Mouse (Mus musculus) kidney, postnatal 25 days (tissue): ENCODE measurements around the gene Prkch.
A peak's percentile ranks its signal among the peaks of the same experiment; 100 is the strongest.

Source experiments
- DNase-seq, 2 experiments: peaks; one replicate each; pipeline ENCODE4 v3.0.0; 2021; ENCODE audit warnings: mixed read lengths in 2 of 2

Gene Prkch

DNA sequence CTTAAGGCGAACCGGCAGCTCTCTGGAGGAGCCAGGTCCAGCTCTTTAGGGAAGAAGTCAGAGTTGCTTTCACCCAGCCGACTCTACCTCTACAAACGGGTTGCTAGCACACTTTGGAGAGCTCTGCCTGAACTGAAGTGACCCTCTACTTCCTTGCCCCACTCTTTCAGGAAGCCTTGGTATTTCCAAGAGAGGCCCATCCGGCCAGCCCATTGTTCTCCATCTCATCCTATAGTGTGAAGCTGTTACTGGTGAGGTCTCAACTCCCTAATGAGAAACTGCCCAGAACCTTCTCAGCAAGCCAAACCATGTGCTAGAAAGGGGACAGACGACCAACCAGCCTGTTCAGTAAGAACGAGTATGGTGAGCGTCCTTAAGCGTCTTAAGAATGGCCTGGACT, 1.3 kb upstream of the Prkch start:
- peak; percentile 22 to 55 for DNase-seq

DNA sequence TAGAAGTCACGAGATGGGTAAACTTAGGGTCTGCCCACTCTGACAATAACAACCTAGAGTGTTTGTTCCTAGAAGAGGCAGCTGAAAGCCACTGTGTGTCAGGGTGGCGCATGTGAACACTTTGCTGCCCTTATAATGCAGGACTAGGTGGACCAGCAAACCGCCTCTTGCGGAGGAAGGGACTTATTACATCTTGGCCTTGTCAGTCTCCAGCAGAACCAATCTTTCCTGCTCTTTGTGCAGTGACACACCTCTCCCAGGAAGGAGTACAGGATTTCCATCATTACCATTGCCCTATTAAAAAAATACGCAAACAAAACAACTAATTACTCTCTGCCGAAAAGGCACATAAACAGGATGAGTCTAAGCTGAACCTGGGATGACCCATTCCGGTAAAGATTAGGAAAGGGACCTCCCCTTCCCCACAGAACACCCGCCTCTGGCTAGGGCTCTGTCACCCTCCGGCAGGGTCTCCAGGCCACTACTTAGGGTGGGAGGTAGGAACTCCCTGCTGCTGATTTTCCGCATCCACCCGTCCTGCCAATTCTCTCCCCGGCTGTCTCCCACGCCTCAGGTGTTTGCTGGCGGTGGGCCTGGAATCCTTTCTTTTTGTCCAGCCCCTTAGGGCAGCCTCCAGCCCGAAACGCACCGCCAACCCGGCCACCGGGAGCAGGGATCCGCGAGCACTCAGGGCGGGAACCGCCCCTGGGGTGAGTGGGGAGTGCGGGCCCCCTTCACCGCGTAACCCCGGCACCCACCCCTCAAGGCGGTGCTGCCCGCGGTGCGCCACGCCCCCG, 585 bp upstream of the Prkch start:
- DNase-seq = peak; percentile 47 to 70

DNA sequence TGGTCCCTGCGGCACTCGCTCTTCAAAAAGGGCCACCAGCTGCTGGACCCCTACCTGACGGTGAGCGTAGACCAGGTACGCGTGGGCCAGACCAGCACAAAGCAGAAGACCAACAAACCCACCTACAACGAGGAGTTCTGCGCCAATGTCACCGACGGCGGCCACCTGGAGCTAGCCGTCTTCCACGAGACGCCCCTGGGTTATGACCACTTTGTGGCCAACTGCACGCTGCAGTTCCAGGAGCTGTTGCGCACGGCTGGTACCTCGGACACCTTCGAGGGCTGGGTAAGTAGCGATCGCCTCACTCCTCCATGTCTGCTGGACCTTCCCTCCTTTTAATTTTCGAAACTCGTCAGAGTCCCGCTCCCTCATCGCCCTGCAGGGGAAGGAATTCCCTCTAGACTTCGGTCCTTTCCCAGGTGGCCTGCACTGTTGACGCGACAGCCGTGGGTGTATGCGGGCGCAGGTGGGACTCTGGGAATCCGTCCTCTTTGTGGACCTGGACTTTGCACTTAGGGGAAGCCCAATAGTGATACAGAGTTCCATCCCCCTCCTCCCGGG, 725 bp downstream of the Prkch start:
- DNase-seq = peak; percentile 27 to 44

DNA sequence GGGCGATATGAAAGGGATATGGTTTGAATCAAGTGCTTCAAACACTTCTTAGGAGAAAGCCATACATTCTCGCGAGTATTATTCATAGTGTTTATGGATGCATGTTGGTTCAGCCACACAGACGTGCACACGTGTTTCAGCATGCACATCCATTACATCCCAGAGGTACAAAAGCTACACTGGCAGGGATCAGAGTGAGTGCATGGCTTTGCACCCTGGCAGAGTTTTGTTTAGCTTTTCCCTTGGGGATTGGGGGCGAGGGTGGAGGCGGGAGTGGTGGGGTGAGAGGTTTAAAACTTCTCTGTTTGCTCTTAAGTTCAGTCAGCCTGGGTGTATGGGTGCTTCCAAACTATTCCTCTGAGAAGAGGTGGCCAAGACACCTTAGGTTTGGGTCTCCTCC, 1.3 kb downstream of the Prkch start:
- DNase-seq = no peak

DNA sequence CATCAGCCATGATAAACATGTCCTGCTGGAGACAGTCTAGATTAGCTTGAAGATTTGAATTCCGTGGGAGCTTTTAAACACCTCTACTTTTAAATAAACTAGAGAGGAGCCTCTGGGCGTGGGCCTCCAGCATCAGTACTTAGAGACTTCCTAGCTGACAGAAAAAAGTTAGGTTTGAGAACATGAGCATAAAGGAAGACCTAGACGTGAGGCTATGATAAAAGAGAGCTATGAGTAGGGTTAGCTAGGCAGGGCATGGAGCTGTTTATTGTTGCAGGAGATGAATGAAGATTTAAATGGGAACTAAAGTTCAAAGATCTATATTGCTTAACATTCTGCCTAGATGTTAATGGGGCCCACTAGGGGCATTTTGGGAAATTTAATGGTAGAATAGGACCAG, 2.7 kb downstream of the Prkch start:
- DNase-seq = no peak

DNA sequence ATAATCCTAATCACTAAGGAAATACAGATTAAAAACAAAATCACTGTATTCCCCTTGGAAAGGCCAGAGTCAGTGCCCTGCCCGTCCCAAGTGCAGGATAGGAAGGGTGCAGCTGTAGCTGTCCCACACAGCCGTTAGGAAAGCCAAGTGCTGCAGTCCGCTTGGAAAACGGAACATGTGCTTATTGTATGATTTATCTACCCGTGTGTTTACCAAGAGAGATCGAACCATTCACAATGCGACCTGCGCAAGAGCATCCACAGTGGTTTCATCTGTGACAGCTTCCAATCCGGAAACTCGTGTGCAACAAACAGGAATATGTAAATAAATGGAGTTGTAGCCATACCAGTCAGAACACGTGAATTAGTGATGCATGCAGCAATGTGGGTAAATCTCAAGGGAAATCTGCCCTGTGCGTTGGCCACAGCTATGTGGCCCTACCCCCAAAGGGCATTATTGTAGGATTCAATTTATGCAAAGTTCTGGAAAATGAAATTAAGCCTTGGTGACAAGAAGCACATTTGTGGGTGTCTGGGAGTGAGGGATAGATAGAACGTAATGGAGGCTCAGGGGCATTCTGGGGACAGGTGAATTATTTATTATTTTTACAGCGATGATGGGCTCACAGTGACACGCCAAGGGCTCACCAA, 6.2 kb downstream of the Prkch start:
- DNase-seq = peak in 1 of 2 experiments; percentile 45

DNA sequence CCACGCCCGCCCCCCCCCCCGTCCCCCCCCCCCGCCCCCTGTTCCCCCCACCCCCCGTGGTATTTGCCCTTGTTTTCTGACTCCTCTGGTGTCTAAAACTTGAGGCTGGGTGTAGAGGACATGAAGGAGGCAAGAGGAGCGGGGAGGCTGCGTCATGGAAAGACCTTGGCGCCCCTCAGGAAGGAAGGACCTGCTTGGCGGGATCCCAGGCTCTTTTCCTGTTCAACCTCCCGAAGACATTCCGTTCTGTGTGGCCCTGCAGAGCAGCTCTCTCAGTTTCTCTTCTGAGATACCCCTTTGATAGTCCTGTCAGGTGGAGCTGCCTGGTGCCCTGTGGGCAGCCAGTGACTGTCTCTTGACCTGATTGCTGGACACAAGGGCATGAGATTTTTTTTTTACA, 7.0 kb downstream of the Prkch start:
- DNase-seq = peak; percentile 81 to 92

DNA sequence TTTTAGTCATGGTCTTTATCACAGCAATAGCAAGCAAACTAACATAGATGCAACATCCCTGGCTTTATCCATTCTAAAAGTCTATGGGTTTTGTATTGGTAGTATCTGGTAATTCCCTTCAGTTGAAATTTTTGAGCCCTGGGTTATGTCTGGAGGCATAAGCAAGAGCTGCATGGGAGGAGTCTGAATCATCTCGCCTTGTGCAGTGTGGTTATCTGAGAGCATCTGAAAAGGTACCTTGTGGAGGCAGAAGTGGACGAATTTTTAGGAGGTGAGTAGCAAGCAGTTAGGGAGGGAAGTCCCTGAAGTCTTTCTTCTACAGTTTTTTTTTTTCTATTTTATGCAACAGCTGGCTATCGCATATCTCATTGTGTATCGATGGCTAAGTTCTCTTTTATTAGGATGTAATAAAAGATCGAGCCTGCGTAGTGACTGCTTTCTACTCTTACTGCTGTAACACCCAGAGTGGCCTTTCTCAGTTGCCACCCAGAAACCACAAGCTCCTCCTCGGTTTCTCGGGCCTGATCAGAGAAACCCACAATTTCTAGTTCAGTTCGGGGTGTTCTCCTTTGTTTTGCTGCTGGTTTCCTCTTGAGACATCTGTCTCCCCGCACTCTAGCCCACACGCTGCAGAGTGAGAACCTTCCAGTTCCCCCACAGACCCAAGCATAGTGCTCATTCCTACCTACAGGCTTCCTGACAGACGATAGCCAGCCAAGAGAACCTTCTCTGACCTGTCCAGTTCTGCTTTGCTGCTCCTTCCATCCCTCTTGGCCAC, 8.6 kb downstream of the Prkch start:
- DNase-seq = no peak

DNA sequence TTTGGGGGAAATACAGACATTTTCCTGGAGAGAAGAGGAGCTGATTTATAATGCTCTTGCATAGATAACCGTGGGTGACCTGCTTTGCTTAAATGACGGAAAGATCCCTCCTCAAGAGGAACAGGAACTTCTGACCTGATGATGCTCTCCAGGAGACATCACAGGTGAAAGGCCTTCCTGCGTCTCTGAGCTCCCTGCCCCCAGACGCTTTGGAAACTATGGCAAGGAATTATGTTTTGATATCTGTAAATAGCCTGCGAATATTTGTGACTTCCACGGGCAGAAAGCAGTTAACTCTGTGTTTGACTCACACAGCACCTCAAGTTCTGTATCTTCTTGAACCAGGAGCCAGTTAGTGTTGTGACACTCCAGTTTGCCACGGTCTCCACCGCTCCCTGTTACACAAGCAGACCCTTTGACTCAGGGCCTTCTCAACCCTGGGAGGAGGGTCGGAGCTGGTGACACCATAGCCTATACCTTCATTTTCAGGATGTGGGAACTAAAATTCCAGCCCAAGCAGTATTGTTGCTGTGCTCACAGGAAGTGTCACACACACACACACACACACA, 9.7 kb downstream of the Prkch start:
- no peak for DNase-seq

DNA sequence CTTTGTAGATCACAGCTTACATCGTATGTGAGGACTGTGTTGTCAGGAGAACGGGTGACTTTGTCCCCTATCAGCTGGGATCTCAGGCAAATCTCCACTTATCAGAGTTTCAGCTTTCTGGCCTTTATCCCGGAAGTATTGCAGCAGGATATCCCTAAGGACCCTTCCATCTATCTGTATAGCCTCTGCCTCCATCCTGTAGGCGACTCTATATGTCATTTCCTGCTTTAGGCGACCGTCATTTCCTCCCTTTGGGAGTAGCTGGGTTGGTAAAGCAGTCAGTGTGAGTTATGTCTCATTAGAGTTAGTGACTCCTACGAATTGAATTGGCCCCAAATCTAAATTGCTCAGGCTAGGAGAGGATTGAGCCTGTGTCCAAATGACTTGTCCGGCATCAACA, 10.6 kb downstream of the Prkch start:
- DNase-seq = no peak

DNA sequence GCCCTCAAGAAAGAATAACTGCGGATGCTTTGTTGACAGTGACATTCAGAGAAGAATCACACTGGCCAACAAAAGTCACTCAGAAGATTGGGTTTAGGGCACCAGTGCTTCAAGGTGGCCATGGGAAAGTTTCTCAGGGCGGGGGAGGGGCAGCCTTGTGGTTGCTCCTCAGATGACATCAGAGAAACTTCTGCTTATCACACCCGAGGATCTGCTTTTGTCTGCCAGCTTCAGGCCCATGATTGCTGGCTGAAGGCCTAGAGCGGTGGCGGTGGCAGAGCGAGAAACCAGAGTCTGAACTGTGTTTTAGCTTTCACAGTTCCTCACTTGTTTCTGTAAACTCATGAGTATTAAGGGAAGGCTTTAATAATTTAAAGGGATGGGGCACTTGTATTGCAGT, 13.6 kb downstream of the Prkch start:
- peak; percentile 67 to 68 for DNase-seq

DNA sequence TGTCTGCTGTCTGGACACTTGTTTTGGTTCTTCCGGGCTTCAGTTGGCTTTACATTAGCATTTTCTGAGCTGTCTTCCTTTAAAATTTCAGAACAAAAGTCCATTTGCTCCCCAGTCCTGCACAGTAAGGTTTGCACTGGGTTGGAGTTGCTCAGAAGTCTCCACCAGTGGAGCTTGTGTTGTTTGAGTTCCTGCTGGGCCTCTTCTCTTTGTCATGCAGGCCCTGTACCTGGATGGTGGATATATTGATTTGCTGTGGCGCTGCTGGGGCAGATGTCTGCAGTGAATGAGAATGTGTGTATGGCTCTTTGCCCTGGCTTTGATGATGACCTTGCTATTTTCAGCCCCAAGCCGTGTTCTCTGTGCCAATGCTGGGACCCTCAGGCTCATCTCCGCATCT, 15.9 kb downstream of the Prkch start:
- no peak for DNase-seq

DNA sequence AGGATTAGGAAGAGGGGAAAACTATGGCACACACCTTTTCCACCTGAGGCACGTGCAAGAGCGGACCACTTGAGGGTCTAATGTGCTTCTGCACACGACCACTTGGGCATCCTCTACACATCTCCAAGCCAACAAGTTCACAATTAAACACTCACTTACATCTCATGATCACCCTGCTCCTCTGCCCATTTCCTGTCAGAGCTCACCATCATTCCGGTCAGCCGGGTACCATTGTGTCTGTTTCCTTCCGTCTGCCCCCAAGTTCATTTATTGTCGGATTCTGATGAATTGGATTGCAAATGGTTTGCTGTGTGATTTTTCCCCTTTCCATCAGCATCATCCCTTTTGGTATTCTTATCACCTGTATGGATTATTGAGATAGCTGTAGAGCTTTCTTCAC, 18.4 kb downstream of the Prkch start:
- no peak for DNase-seq

DNA sequence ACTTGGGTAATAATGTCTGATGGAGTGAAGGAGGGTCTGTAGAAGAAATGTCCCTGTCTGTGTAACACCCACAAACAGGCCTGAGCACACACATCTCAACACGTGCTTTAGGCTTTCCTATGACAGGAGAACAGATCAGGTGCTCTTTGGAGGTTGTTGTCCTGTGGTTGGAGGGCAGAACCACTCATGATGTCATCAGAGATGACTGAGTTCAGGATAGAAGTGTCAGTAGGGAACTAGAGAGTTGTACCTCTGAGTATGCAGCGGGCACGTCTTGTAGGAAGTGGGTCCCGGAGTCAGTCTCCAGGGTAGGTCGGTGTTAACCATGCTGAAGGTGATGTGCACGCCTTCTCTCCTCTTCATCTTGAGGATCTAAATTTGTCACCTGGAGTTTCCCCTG, 19.1 kb downstream of the Prkch start:
- no peak for DNase-seq

DNA sequence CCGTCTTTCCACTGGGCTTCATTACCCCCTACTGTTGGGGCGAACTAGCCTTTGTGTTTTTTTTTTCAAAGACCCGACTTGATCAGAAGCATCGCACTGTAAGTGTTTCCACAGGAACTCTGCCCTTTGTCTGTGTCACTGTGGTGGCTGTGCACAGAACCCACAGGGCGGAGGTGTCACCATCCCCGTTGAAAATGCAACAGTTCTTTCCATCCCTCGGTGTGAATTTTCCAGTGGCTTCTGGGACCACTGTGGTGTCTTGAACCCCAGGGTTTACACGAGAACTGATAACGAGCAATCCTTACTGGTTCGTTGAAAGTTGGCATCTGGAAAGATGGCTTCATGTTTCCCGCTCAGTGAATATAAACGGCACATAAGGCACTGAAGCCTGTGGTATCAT, 20.2 kb downstream of the Prkch start:
- DNase-seq = no peak

DNA sequence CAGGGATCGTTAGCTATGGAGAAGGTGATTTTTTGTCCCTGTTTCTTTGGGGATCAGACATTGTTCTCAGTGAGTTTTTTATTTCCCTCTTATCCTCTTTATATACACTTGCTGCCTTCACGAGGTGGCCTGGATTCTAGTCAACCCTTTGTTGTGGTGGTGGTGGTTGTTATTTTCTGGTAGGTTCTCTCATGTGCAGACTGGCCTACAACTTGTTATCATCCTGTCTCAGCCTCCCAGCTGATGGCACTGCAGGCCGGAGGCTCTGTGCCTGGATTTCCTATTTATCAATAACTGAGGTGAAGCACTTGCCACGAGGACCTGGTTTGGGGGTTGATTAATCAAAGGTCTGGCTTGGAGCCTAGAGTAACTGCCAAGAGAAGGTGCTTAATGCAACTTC, 20.6 kb downstream of the Prkch start:
- DNase-seq = no peak

DNA sequence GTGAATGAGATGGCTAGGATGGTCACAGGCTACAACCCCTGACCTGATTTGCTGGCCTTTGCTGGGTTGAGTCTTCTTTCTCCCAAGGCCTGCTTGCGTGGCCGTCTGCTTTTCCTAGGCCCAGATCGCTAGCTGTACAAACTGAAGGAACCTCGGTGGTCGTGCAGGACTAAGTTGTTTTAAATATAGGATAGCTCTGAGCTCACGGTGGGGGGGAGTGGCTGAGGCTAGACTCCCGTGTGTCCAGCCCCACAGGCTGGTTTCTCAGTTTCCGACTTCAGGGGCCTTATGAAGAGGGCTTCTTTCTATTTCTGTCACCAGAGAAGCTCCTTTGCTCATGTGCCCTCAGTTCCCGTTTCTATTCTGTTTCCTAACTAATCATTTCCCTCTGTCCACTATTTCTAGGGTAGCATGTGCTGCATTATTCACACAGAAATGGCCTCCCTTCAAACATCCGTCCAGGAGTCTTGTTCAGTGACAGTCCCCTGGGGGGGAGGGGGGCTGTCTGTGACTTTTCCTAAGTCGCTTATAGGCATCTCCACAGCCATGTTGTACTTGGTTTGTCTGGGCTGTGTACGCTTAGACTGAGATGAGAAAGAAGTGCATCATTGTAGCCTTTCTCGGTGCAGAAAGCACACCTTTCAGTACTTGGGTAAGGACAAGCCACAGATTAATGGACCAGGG, 22.9 kb downstream of the Prkch start:
- DNase-seq = no peak

DNA sequence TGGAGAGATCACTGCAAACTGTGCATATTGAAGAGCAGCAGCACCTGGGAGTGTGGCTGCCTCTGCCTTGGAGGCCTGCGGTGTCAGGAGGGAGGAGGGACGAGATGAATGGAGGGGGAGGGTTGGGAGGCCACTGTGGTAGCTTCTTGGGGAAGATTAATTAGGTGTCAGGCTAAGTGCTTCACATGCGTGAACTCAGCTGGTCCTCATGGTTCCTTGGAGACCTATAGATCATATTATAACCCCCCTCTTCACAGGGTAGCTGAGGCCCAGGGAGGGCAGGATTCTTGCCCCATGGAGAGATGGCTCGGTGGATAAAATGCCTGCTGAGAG, 23.4 kb downstream of the Prkch start:
- DNase-seq = no peak

DNA sequence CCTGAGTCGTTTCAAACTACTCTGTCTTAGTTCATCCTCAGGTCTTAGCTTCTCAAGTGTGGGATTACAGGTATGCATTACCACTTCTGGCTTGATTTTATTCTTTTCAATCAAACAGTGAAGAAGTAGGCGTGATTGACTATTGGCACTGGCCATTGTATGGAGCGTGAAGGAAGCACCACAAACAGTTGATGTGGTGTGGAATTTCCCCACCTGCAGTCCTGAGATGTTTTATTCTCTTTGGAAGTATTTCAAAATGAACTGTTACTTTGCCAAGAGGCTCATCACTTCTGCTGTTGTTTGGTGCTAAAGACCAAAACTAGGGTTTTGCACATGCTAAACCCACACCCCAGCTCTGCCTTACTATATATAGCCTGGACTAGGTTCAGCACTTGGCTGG, 24.7 kb downstream of the Prkch start:
- no peak for DNase-seq

DNA sequence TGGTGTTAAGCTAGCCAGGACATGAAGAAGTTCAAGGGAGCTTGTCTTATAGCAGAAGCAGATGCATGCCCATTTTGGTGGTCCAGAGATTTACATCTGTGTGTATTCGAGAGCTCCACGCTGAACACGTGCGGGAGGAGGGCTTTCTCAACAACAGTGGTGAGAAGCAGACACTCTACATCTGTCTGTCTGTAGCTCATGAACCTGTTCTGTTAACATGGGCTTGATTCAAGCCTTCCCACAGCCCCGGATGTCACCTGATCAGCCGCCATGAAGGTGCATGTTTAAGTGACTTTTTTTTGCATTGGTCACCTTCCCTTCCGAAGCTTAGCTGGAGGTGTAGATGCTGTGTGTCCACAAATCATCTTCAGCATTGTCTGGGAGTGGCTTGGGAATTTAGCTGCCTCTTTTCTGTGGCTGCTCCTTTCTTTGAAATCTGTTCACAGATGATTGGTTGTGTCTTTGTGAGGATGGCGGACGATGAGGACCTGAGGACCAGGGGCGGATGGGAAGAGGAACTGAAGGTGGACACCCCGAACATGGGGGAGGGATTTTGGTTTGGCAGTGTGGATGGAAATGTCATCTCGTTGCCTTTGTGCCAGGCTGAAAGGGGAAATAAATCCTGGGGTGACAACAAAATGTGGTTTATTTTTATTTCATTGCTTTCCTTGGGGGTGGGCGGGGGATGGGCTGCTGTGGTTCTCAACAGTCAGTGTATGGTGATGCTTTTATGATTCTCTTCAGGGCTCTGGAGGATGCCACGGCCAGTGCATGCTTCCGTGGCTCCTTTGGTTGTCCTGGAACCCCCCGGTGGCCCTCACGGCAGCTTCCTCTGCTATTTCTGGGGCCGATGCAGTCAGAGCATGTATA, 25.3 kb downstream of the Prkch start:
- DNase-seq = no peak

DNA sequence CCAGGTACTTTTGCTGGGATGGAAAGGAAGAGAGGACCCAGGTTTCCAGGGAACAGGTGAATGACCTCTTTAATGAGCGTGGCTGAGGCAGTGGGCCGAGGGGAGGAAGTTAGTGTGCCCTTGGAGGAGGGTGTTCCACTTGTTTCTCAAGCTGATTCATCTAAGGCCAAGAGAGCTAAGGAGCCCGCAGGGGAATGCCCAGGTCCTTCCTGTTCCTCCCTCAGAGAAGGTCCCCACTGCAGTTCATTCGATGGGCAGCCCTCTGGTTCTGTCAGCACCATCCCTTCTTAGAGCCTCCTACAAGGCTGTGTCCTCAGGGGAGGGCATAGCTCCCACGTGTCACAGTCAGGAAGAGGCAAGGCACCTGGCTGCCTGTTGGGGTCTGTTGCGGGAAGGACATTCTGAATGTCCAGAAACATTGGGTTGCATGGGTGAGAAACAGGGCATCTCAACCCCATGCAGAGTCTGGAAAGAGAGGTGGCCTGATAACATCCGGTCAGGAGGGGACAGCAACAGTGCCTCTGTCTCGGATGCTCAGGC, 26.3 kb downstream of the Prkch start:
- DNase-seq = no peak
